ENCODE assay signal across 8 mouse cellular contexts in genomic region chr16:91936340-91937030, GRCm38 (mm10).
A peak's percentile ranks its signal among the peaks of the same experiment; 100 is the strongest.
DNase-seq lines count a peak whose midpoint lies in the region; ATAC-seq and TF ChIP-seq lines count a peak whose summit lies in the region.

No protein-coding gene starts in this region.

- H3K36me3 ChIP-seq in heart, embryonic 12.5 days: no peaks in the 10 kb centered on the region
- no peaks in the 10 kb centered on the region for H3K36me3 ChIP-seq in intestine, embryonic 14.5 days (ENCODE audit: control insufficient read depth, insufficient read depth, low read length)
- H3K36me3 ChIP-seq in midbrain, postnatal 0 days (ENCODE audit: insufficient read depth, low read length): no peaks in the 10 kb centered on the region

- no peaks in the 10 kb centered on the region for H3K27me3 ChIP-seq in heart, embryonic 12.5 days (replicated peaks)
- no peaks in the 10 kb centered on the region for H3K27me3 ChIP-seq in intestine, embryonic 14.5 days (replicated peaks; ENCODE audit: control insufficient read depth, insufficient read depth, low read length)
- no peaks in the 10 kb centered on the region for H3K27me3 ChIP-seq in midbrain, postnatal 0 days (ENCODE audit: insufficient read depth, low read length)

- no peak overlapping the region for H3K27ac ChIP-seq in heart, embryonic 12.5 days (ENCODE audit: poor library complexity, severe bottlenecking)
- no peak overlapping the region for H3K27ac ChIP-seq in intestine, embryonic 14.5 days (ENCODE audit: low read depth)
- H3K27ac ChIP-seq in midbrain, postnatal 0 days (ENCODE audit: low read depth, low read length): no peak overlapping the region

- WGBS in heart, embryonic 12.5 days: 44% methylated on average over 10 of the region's 10 CpGs
- 45% methylated on average over 10 of the region's 10 CpGs for WGBS in intestine, embryonic 14.5 days
- WGBS in midbrain, postnatal 0 days: 47% methylated on average over 10 of the region's 10 CpGs

- H3K9ac ChIP-seq in heart, embryonic 12.5 days: no peak overlapping the region
- H3K9ac ChIP-seq in intestine, embryonic 14.5 days (ENCODE audit: low read length): no peak overlapping the region
- H3K9ac ChIP-seq in midbrain, postnatal 0 days (replicated peaks; ENCODE audit: low read length, poor library complexity, severe bottlenecking): no peak overlapping the region

- peaks cover 3% of the 10 kb centered on the region; the same call in 1 of the 2 replicates for H3K4me1 ChIP-seq in heart, embryonic 12.5 days (replicated peaks)
- no peaks in the 10 kb centered on the region for H3K4me1 ChIP-seq in intestine, embryonic 14.5 days (replicated peaks; ENCODE audit: control insufficient read depth, insufficient read depth, low read length)
- no peaks in the 10 kb centered on the region for H3K4me1 ChIP-seq in midbrain, postnatal 0 days (ENCODE audit: insufficient read depth, low read length)

- peak; percentile 80 to 94 for DNase-seq in heart, adult 18-20 months
- DNase-seq in cerebellum, adult 9-11 months: peak; percentile 78
- DNase-seq in frontal cortex, postnatal 25 days (ENCODE audit: low spot score in 2 of 2): peak; percentile 82 to 84
- DNase-seq in intestine, embryonic 14.5 days (ENCODE audit: low spot score): peak; percentile 97
- peak; percentile 85 to 92 for DNase-seq in left cerebral cortex, postnatal 14 days (ENCODE audit: low spot score in 2 of 2)
- peak; percentile 94 for DNase-seq in midbrain, postnatal 0 days (ENCODE audit: low spot score)
- peak; percentile 78 to 94 for DNase-seq in spleen, postnatal 4 days (ENCODE audit: low spot score in 2 of 2)

- no peaks in the 10 kb centered on the region for H3K9me3 ChIP-seq in heart, embryonic 12.5 days (replicated peaks)
- no peaks in the 10 kb centered on the region for H3K9me3 ChIP-seq in intestine, embryonic 14.5 days (ENCODE audit: control insufficient read depth, low read length)
- no peaks in the 10 kb centered on the region for H3K9me3 ChIP-seq in midbrain, postnatal 0 days (ENCODE audit: low read length)

- H3K4me3 ChIP-seq in heart, embryonic 12.5 days: no peak overlapping the region
- H3K4me3 ChIP-seq in intestine, embryonic 14.5 days (ENCODE audit: low read depth, low read length): no peak overlapping the region
- no peak overlapping the region for H3K4me3 ChIP-seq in midbrain, postnatal 0 days (ENCODE audit: low read depth, low read length)

- TF ChIP-seq CTCF in midbrain, postnatal 0 days (IDR thresholded peaks at IDR 0.05): peak; percentile 97

- no peak for ATAC-seq in heart, embryonic 12.5 days (ENCODE audit: insufficient number of reproducible peaks, low FRiP score)
- ATAC-seq in intestine, embryonic 14.5 days (replicated peaks; ENCODE audit: low FRiP score, low TSS enrichment, low read depth): no peak
- ATAC-seq in midbrain, postnatal 0 days (ENCODE audit: low FRiP score): peak; percentile 22

- H3K4me2 ChIP-seq in heart, embryonic 12.5 days: no peak overlapping the region
- no peak overlapping the region for H3K4me2 ChIP-seq in intestine, embryonic 14.5 days (ENCODE audit: low read length)
- H3K4me2 ChIP-seq in midbrain, postnatal 0 days (ENCODE audit: low read depth, low read length, poor library complexity, severe bottlenecking): no peak overlapping the region

- intact Hi-C loops in left cerebral cortex, postnatal 14 days (cut with DNase I): loop anchor here (1.0 to 10.0 kb wide), 4 partner anchors 121 to 548 kb away; partner anchors contain the start of genes Clic6, Gm49711, Mrps6 and Slc5a3
